Mouse (Mus musculus): ENCODE measurements around the gene Etv2.

Gene Etv2

GRCm38 (mm10) chr7:30587842-30588667 lies 47.6 kb downstream of the Etv2 start:
- DNase-seq = peak; percentile 71

- no peak for DNase-seq
Observed at GRCm38 (mm10) chr7:30586455-30587020, 49.1 kb downstream of the Etv2 start.

GRCm38 (mm10) chr7:30585170-30585569 lies 50.5 kb downstream of the Etv2 start:
- no peak for DNase-seq

- DNase-seq = no peak
Observed at GRCm38 (mm10) chr7:30584339-30584738, 51.3 kb downstream of the Etv2 start.

All from cerebellum, adult 9-10 months (tissue).